Mouse (Mus musculus) small intestine, adult 2 months (tissue): ENCODE measurements around the gene Tnik. TPM values are rescaled to one million over a fixed set of nuclear protein-coding genes. Genes with fewer than 3 reads are reported as not detected.
A peak's percentile ranks its signal among the peaks of the same experiment; 100 is the strongest.

ENCODE experiments used
- H3K27ac ChIP-seq: fragments of 200-500 bp; 2 replicates; pipeline ENCODE4 v1.5.1; 2012; ENCODE audit warnings: low read depth, low read length, control low read depth, inconsistent platforms; ENCODE audit not compliant: insufficient read depth
- H3K27me3 ChIP-seq: fragments of 200-500 bp; 2 replicates; pipeline ENCODE4 v1.6.1; 2012; ENCODE audit warnings: mild to moderate bottlenecking, moderate library complexity, low read length, inconsistent platforms; ENCODE audit not compliant: control insufficient read depth, insufficient read depth
- H3K36me3 ChIP-seq: fragments of 200-500 bp; 2 replicates; pipeline ENCODE4 v1.6.1; 2012; ENCODE audit warnings: mild to moderate bottlenecking, low read length, control low read depth, inconsistent platforms; ENCODE audit not compliant: control insufficient read depth, insufficient read depth
- H3K4me1 ChIP-seq: fragments of 200-500 bp; 2 replicates; pipeline ENCODE4 v1.6.1; 2012; ENCODE audit warnings: low read length, inconsistent platforms, mixed read lengths; ENCODE audit not compliant: control insufficient read depth, insufficient read depth, insufficient read length
- H3K4me3 ChIP-seq: fragments of 200-500 bp; 2 replicates; pipeline ENCODE4 v1.5.1; 2012; ENCODE audit warnings: low read depth, mild to moderate bottlenecking, control low read depth, inconsistent platforms, low read length, moderate library complexity
- CTCF ChIP-seq: fragments of 200-500 bp; IDR thresholded peaks from 2 replicates; pipeline ENCODE4 v1.5.1; 2012; ENCODE audit warnings: low read depth, mild to moderate bottlenecking, control low read depth, inconsistent platforms, low read length, moderate library complexity, mixed read lengths; ENCODE audit not compliant: insufficient replicate concordance, insufficient read length; ENCODE audit errors: extremely low read depth
- POLR2A ChIP-seq: fragments of 200-500 bp; IDR thresholded peaks from 2 replicates; pipeline ENCODE4 v1.6.1; 2012; ENCODE audit warnings: low read depth, mild to moderate bottlenecking, control low read depth, inconsistent platforms, low read length, moderate library complexity
- WGBS: fragments of 180-500 bp; shearing (Covaris S2); methylation state at CpG from one replicate; pipeline ENCODE4 v1.1.7; 2018; 5-methylcytosine and 5-hydroxymethylcytosine counted together
- polyA plus RNA-seq: library from polyadenylated mRNA; depleted of rRNA; stranded (reverse); fragments of >200 nt; gene quantifications from 2 replicates; pipeline ENCODE4 v1.2.3, GENCODE M21; 2012

Tnik gene
- polyA plus RNA-seq, 1 experiment: 10.8 TPM

- Histone ChIP-seq H3K4me3 (no peak overlapping the region), H3K27ac (no peak overlapping the region), H3K36me3 (no peaks in the 10 kb centered on the region), H3K4me1 (peaks cover 2% of the 10 kb centered on the region; the same call in 1 of the 2 replicates), H3K27me3 (no peaks in the 10 kb centered on the region)
- no peak for TF ChIP-seq POLR2A
- no peak for TF ChIP-seq CTCF
- 80% methylated on average over 9 of the region's 9 CpGs for WGBS
These were observed 138.3 kb downstream of the Tnik start for GRCm38 (mm10) chr3:28401335-28401734.

- no peaks in the 10 kb centered on the region for H3K36me3 ChIP-seq
- TF ChIP-seq CTCF (no peak), POLR2A (no peak)
- peaks cover 2% of the 10 kb centered on the region; the same call in 1 of the 2 replicates for H3K4me1 ChIP-seq
- H3K4me3 ChIP-seq: no peak overlapping the region
- no peaks in the 10 kb centered on the region for H3K27me3 ChIP-seq
- 57% methylated on average over 6 of the region's 6 CpGs for WGBS
- H3K27ac ChIP-seq: no peak overlapping the region
These were observed 139.2 kb downstream of the Tnik start for GRCm38 (mm10) chr3:28402221-28402620.

- Histone ChIP-seq H3K27ac (no peak overlapping the region), H3K36me3 (no peaks in the 10 kb centered on the region), H3K4me1 (peaks cover 2% of the 10 kb centered on the region; the same call in 1 of the 2 replicates), H3K27me3 (no peaks in the 10 kb centered on the region), H3K4me3 (no peak overlapping the region)
- WGBS: 71% methylated on average over 2 of the region's 2 CpGs
- TF ChIP-seq POLR2A: no peak
- no peak for TF ChIP-seq CTCF
These were observed 142.4 kb downstream of the Tnik start for GRCm38 (mm10) chr3:28405391-28405790.

- H3K36me3 ChIP-seq: no peaks in the 10 kb centered on the region
- TF ChIP-seq POLR2A (no peak), CTCF (no peak)
- H3K27ac ChIP-seq: 0 out of 2 replicates have a peak overlapping the region, but pooled peaks have one; percentile 15
These were observed 145.9 kb downstream of the Tnik start for GRCm38 (mm10) chr3:28408859-28409459.

GRCm38 (mm10) chr3:28410269-28410668, 147.3 kb downstream of the Tnik start:
- no peak for TF ChIP-seq POLR2A
- TF ChIP-seq CTCF: peak; percentile 12; the same call in 1 of the 2 replicates
- WGBS: 88% methylated on average over 3 of the region's 3 CpGs
- Histone ChIP-seq H3K27me3 (no peaks in the 10 kb centered on the region), H3K27ac (no peak overlapping the region), H3K4me3 (no peak overlapping the region), H3K36me3 (no peaks in the 10 kb centered on the region), H3K4me1 (no peaks in the 10 kb centered on the region)

More at GRCm38 (mm10) chr3:28408859-28409459, 145.9 kb downstream of the Tnik start:
- Histone ChIP-seq H3K4me3 (no peak overlapping the region), H3K4me1 (no peaks in the 10 kb centered on the region), H3K27me3 (no peaks in the 10 kb centered on the region)
- 74% methylated on average over 12 of the region's 12 CpGs for WGBS

GRCm38 (mm10) chr3:28415986-28416385, 153.0 kb downstream of the Tnik start:
- TF ChIP-seq CTCF (no peak), POLR2A (no peak)
- 78% methylated on average over 2 of the region's 2 CpGs for WGBS
- Histone ChIP-seq H3K4me1 (no peaks in the 10 kb centered on the region), H3K27ac (no peak overlapping the region), H3K36me3 (no peaks in the 10 kb centered on the region), H3K27me3 (no peaks in the 10 kb centered on the region), H3K4me3 (no peak overlapping the region)

- H3K27me3 ChIP-seq: no peaks in the 10 kb centered on the region
- H3K36me3 ChIP-seq: no peaks in the 10 kb centered on the region
- no peak overlapping the region for H3K4me3 ChIP-seq
- H3K27ac ChIP-seq: no peak overlapping the region
- WGBS: 80% methylated on average over 5 of the region's 5 CpGs
- TF ChIP-seq POLR2A: no peak
- TF ChIP-seq CTCF: no peak
- no peaks in the 10 kb centered on the region for H3K4me1 ChIP-seq
These were observed 154.2 kb downstream of the Tnik start for GRCm38 (mm10) chr3:28417091-28417715.
